Mouse (Mus musculus): ENCODE measurements around the gene Bcl2l1.
A peak's percentile ranks its signal among the peaks of the same experiment; 100 is the strongest.

Bcl2l1 gene

GRCm38 (mm10) chr2:152737306-152738221 lies 94.0 kb downstream of the Bcl2l1 start:
- DNase-seq (ENCODE audit: extremely low spot score), result peak; percentile 59

- DNase-seq (ENCODE audit: extremely low spot score), result peak; percentile 64
Observed at GRCm38 (mm10) chr2:152736748-152737147, 94.8 kb downstream of the Bcl2l1 start.

- peak; percentile 95 for DNase-seq (ENCODE audit: extremely low spot score)
Observed at GRCm38 (mm10) chr2:152736090-152736601, 95.4 kb downstream of the Bcl2l1 start, which contains the start of gene Id1. Id1 (plus strand) TSS chr2:152736251.

- peak; percentile 98 for DNase-seq (ENCODE audit: extremely low spot score)
Observed at GRCm38 (mm10) chr2:152734984-152735383, 96.5 kb downstream of the Bcl2l1 start.

- DNase-seq (ENCODE audit: extremely low spot score), result no peak
Observed at GRCm38 (mm10) chr2:152734501-152734900, 97.0 kb downstream of the Bcl2l1 start.

- no peak for DNase-seq (ENCODE audit: extremely low spot score)
Observed at GRCm38 (mm10) chr2:152733201-152733600, 98.3 kb downstream of the Bcl2l1 start.
